Mouse (Mus musculus): ENCODE data around the gene Sfr1. TPM values are rescaled to one million over a fixed set of nuclear protein-coding genes. Genes with fewer than 3 reads are reported as not detected.
A peak's percentile ranks its signal among the peaks of the same experiment; 100 is the strongest.

Sfr1 gene
- polyA plus RNA-seq, 1 experiment = not detected

DNA sequence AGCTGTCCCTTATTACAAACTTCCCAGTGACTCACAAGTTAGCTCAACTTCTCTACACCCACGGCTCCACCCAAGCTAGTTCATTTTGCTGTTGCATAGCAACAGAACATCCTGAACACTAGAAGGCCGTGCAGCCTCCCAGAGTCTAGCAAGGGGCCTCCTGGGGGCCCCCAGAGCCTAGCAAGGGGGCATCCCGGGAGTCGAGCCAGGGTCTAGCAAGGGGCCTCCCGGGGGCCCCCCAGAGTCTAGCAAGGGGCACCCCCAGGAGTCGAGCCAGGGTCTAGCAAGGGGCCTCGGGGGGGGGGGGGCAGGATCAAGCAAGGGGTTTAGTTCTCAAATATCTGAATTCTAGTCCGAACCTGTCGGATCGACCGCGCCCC, 801 bp upstream of the Sfr1 start:
- Histone ChIP-seq H3K4me1 (ENCODE audit: control insufficient read depth, insufficient read depth, low read length) (peaks cover 7% of the 10 kb centered on the region), H3K4me3 (ENCODE audit: insufficient read depth, low read depth, low read length) (peak overlapping the region; percentile 57), H3K27ac (ENCODE audit: insufficient read depth, low read depth, low read length) (peak overlapping the region; percentile 87)
- WGBS = under 1% methylated on average over 12 of the region's 12 CpGs
- TF ChIP-seq POLR2A (IDR thresholded peaks at IDR 0.05; ENCODE audit: insufficient read depth, low read depth, low read length) = no peak
- TF ChIP-seq CTCF (IDR thresholded peaks at IDR 0.05; ENCODE audit: insufficient read depth, low read depth, low read length) = no peak

DNA sequence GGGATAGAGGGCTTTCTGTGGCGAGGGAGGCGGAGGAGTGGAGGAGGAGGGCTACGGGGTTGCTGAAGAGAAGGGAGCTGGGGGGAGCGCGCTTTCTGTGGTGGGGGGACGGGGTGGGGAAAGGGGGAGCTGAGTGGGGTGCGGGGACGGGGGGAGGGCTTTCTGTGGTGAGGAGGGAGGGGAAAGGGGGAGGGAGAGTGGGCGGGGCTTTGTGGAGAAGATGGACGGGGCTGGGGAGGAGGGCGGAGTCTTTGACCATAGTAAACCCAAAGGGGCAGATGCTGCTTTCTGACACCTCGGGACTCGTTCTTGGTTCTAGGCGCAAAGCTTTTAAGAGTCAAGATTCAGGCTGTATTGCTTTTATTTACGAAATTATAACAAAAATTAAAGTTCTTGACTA, 449 bp downstream of the Sfr1 start:
- TF ChIP-seq CTCF (IDR thresholded peaks at IDR 0.05; ENCODE audit: insufficient read depth, low read depth, low read length) (no peak), POLR2A (IDR thresholded peaks at IDR 0.05; ENCODE audit: insufficient read depth, low read depth, low read length) (no peak)
- 3% methylated on average over 14 of the region's 15 CpGs for WGBS

GRCm38 (mm10) chr19:47747072-47747471, 15.6 kb downstream of the Sfr1 start:
- H3K27ac ChIP-seq (ENCODE audit: insufficient read depth, low read depth, low read length) = no peak overlapping the region
- 88% methylated on average over 2 of the region's 2 CpGs for WGBS
- H3K4me3 ChIP-seq (ENCODE audit: insufficient read depth, low read depth, low read length) = no peak overlapping the region
- TF ChIP-seq POLR2A (IDR thresholded peaks at IDR 0.05; ENCODE audit: insufficient read depth, low read depth, low read length) = no peak
- peaks cover 4% of the 10 kb centered on the region for H3K4me1 ChIP-seq (ENCODE audit: control insufficient read depth, insufficient read depth, low read length)

More for the DNA sequence above, 449 bp downstream of the Sfr1 start:
- Histone ChIP-seq H3K27ac (ENCODE audit: insufficient read depth, low read depth, low read length) (peak overlapping the region; percentile 87; the same call in 1 of the 2 replicates), H3K4me1 (ENCODE audit: control insufficient read depth, insufficient read depth, low read length) (peaks cover 4% of the 10 kb centered on the region; the same call in 1 of the 2 replicates), H3K4me3 (ENCODE audit: insufficient read depth, low read depth, low read length) (peak overlapping the region; percentile 99)

DNA sequence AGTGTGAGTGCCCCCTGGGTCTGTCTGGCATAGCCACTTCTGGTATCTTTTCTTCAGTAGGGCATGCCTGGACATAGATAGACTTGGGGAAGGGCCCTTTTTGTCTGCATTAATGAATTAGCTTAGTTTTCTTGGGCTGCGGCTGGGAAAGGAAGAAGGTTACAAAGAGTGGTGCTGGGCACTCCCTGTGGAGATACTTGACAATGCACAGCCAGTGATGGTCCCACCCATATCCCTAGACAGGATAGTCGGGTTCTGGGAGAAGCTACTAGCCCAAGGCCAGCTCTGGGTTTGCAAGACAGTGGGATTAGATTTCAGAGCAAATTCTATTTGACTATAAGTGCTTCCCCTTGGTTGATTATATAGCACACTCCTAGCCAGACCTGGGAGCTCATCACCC, 17.5 kb downstream of the Sfr1 start:
- WGBS = 82% methylated on average over 2 of the region's 2 CpGs
- Histone ChIP-seq H3K27ac (ENCODE audit: insufficient read depth, low read depth, low read length) (no peak overlapping the region), H3K4me1 (ENCODE audit: control insufficient read depth, insufficient read depth, low read length) (peaks cover 4% of the 10 kb centered on the region), H3K4me3 (ENCODE audit: insufficient read depth, low read depth, low read length) (no peak overlapping the region)
- no peak for TF ChIP-seq CTCF (IDR thresholded peaks at IDR 0.05; ENCODE audit: insufficient read depth, low read depth, low read length)
- TF ChIP-seq POLR2A (IDR thresholded peaks at IDR 0.05; ENCODE audit: insufficient read depth, low read depth, low read length) = no peak

GRCm38 (mm10) chr19:47750391-47750790, 18.9 kb downstream of the Sfr1 start:
- H3K4me1 ChIP-seq (ENCODE audit: control insufficient read depth, insufficient read depth, low read length) = peaks cover 4% of the 10 kb centered on the region
- no peak overlapping the region for H3K4me3 ChIP-seq (ENCODE audit: insufficient read depth, low read depth, low read length)
- TF ChIP-seq CTCF (IDR thresholded peaks at IDR 0.05; ENCODE audit: insufficient read depth, low read depth, low read length) (no peak), POLR2A (IDR thresholded peaks at IDR 0.05; ENCODE audit: insufficient read depth, low read depth, low read length) (no peak)
- 56% methylated on average over 5 of the region's 5 CpGs for WGBS
- no peak overlapping the region for H3K27ac ChIP-seq (ENCODE audit: insufficient read depth, low read depth, low read length)

DNA sequence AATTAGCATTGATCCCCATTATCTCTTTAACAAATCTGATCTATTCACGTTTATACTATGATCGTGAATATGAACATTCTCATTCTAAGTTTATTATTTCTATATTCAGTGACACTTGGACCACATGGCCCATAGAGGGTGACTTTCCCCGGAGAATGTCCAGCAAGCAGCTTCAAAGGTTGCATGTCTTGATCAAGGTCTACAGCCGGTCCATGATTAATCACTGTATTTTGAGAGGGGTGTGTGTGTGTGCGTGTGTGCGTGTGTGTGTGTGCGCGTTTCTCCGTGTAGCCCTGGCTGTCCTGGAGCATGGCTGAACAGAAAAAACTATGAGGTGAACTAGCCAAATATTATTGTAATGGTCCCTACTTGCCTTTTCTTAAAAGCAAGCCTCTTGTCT, 21.0 kb downstream of the Sfr1 start:
- no peak overlapping the region for H3K4me3 ChIP-seq (ENCODE audit: insufficient read depth, low read depth, low read length)
- no peak overlapping the region for H3K27ac ChIP-seq (ENCODE audit: insufficient read depth, low read depth, low read length)
- no peaks in the 10 kb centered on the region for H3K4me1 ChIP-seq (ENCODE audit: control insufficient read depth, insufficient read depth, low read length)
- 95% methylated on average over 9 of the region's 9 CpGs for WGBS
- TF ChIP-seq POLR2A (IDR thresholded peaks at IDR 0.05; ENCODE audit: insufficient read depth, low read depth, low read length) (no peak), CTCF (IDR thresholded peaks at IDR 0.05; ENCODE audit: insufficient read depth, low read depth, low read length) (no peak)

DNA sequence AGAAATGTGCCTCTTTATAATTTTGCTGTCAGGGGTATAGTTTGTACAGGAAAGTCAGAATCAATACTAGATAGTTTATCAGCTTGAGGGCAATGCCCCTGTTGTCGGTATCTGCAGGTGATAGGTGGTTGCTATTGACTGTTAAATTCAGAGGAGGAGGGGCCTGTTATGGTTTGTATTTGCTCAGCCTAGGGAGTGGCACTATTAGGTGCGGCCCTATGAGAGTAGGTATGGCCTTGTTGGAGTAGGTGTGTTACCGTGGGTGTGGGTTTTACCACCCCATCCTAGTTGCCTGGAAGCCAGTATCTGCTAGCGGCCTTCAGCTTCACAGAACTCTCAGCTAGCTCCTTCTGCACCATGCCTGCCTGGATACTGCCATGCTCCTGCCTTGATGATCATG, 22.4 kb downstream of the Sfr1 start:
- Histone ChIP-seq H3K4me3 (ENCODE audit: insufficient read depth, low read depth, low read length) (no peak overlapping the region), H3K27ac (ENCODE audit: insufficient read depth, low read depth, low read length) (no peak overlapping the region), H3K4me1 (ENCODE audit: control insufficient read depth, insufficient read depth, low read length) (no peaks in the 10 kb centered on the region)
- no peak for TF ChIP-seq CTCF (IDR thresholded peaks at IDR 0.05; ENCODE audit: insufficient read depth, low read depth, low read length)
- TF ChIP-seq POLR2A (IDR thresholded peaks at IDR 0.05; ENCODE audit: insufficient read depth, low read depth, low read length) = no peak
- WGBS = 96% methylated on average over 4 of the region's 4 CpGs

- Histone ChIP-seq H3K4me1 (ENCODE audit: control insufficient read depth, insufficient read depth, low read length) (no peaks in the 10 kb centered on the region), H3K4me3 (ENCODE audit: insufficient read depth, low read depth, low read length) (no peak overlapping the region), H3K27ac (ENCODE audit: insufficient read depth, low read depth, low read length) (no peak overlapping the region)
- TF ChIP-seq CTCF (IDR thresholded peaks at IDR 0.05; ENCODE audit: insufficient read depth, low read depth, low read length) (no peak), POLR2A (IDR thresholded peaks at IDR 0.05; ENCODE audit: insufficient read depth, low read depth, low read length) (no peak)
- 91% methylated on average over 9 of the region's 9 CpGs for WGBS
These were observed 23.4 kb downstream of the Sfr1 start for GRCm38 (mm10) chr19:47754931-47755330.

GRCm38 (mm10) chr19:47755625-47756024, 24.1 kb downstream of the Sfr1 start:
- 86% methylated on average over 19 of the region's 19 CpGs for WGBS
- Histone ChIP-seq H3K27ac (ENCODE audit: insufficient read depth, low read depth, low read length) (no peak overlapping the region), H3K4me3 (ENCODE audit: insufficient read depth, low read depth, low read length) (no peak overlapping the region), H3K4me1 (ENCODE audit: control insufficient read depth, insufficient read depth, low read length) (no peaks in the 10 kb centered on the region)
- TF ChIP-seq CTCF (IDR thresholded peaks at IDR 0.05; ENCODE audit: insufficient read depth, low read depth, low read length) = no peak
- TF ChIP-seq POLR2A (IDR thresholded peaks at IDR 0.05; ENCODE audit: insufficient read depth, low read depth, low read length) = no peak

- 44% methylated on average over 6 of the region's 6 CpGs for WGBS
- H3K4me1 ChIP-seq (ENCODE audit: control insufficient read depth, insufficient read depth, low read length) = peaks cover 3% of the 10 kb centered on the region; the same call in 1 of the 2 replicates
- H3K27ac ChIP-seq (ENCODE audit: insufficient read depth, low read depth, low read length) = no peak overlapping the region
- TF ChIP-seq POLR2A (IDR thresholded peaks at IDR 0.05; ENCODE audit: insufficient read depth, low read depth, low read length) (no peak), CTCF (IDR thresholded peaks at IDR 0.05; ENCODE audit: insufficient read depth, low read depth, low read length) (no peak)
- no peak overlapping the region for H3K4me3 ChIP-seq (ENCODE audit: insufficient read depth, low read depth, low read length)
These were observed 46.4 kb downstream of the Sfr1 start for GRCm38 (mm10) chr19:47777847-47778246.

Measured in olfactory bulb, adult 2 months (tissue).